Mouse (Mus musculus) megakaryocyte progenitor cell, adult 5-6 weeks (primary cell): ENCODE data around the gene Dact3. TPM values are rescaled to one million over a fixed set of nuclear protein-coding genes. Genes with fewer than 3 reads are reported as not detected.

Experiments used
- ATAC-seq: replicated peaks from 2 replicates; pipeline ENCODE4 v1.8.0; 2016; ENCODE audit warnings: mild to moderate bottlenecking, moderate TSS enrichment, inconsistent platforms; ENCODE audit not compliant: poor library complexity
- total RNA-seq, 2 experiments: library from RNA; stranded (forward) in 1 of 2; stranded (reverse) in 1 of 2; fragments of 157-497, 149-512 nt in 1 of 2; fragments of 200-1000 nt in 1 of 2; gene quantifications; 2 replicates each; pipeline versions ENCODE4 v1.2.3 to v1.2.4; 2015 to 2017

The Dact3 gene
- total RNA-seq, 2 experiments from 2014 or later, result 0.04 TPM; not detected in 1

- ATAC-seq, result peak; percentile 86
Measured at GRCm38 (mm10) chr7:16891641-16892351, 16.7 kb downstream of the Dact3 start, which contains the start of gene Gng8. TSS of gene Gng8 (plus strand) at chr7:16891786.

- ATAC-seq, result peak; percentile 3; the same call in 1 of the 2 replicates
Measured at GRCm38 (mm10) chr7:16892352-16892730, 17.2 kb downstream of the Dact3 start.

- no peak for ATAC-seq
Measured at GRCm38 (mm10) chr7:16893612-16894011, 18.5 kb downstream of the Dact3 start.

GRCm38 (mm10) chr7:16894279-16894678 is 19.2 kb downstream of the Dact3 start:
- no peak for ATAC-seq

GRCm38 (mm10) chr7:16895000-16895399 is 19.9 kb downstream of the Dact3 start:
- peak; percentile 71 for ATAC-seq

GRCm38 (mm10) chr7:16895511-16895910 is 20.4 kb downstream of the Dact3 start:
- ATAC-seq, result no peak

GRCm38 (mm10) chr7:16900526-16900925 is 25.4 kb downstream of the Dact3 start:
- ATAC-seq, result no peak

GRCm38 (mm10) chr7:16903439-16903955 is 28.4 kb downstream of the Dact3 start:
- peak; percentile 47 for ATAC-seq

GRCm38 (mm10) chr7:16904120-16904675 is 29.1 kb downstream of the Dact3 start:
- no peak for ATAC-seq

GRCm38 (mm10) chr7:16905491-16906021 is 30.4 kb downstream of the Dact3 start:
- peak; percentile 23; the same call in 1 of the 2 replicates for ATAC-seq

- peak; percentile 12; the same call in 1 of the 2 replicates for ATAC-seq
Measured at GRCm38 (mm10) chr7:16906281-16906680, 31.2 kb downstream of the Dact3 start, which contains the start of gene Ptgir. TSS of gene Ptgir (plus strand) at chr7:16906490.

- ATAC-seq, result no peak
Measured at GRCm38 (mm10) chr7:16906889-16907559, 31.9 kb downstream of the Dact3 start.

- ATAC-seq, result 0 out of 2 replicates have a peak, but pooled peaks have one; percentile 7
Measured at GRCm38 (mm10) chr7:16907842-16908241, 32.7 kb downstream of the Dact3 start.

- ATAC-seq, result peak; percentile 17
Measured at GRCm38 (mm10) chr7:16908367-16908766, 33.2 kb downstream of the Dact3 start.

- ATAC-seq, result no peak
Measured at GRCm38 (mm10) chr7:16908859-16909258, 33.7 kb downstream of the Dact3 start.

- peak; percentile 64 for ATAC-seq
Measured at GRCm38 (mm10) chr7:16909909-16910308, 34.8 kb downstream of the Dact3 start.

GRCm38 (mm10) chr7:16911904-16912303 is 36.8 kb downstream of the Dact3 start:
- no peak for ATAC-seq

- ATAC-seq, result 0 out of 2 replicates have a peak, but pooled peaks have one; percentile 9
Measured at GRCm38 (mm10) chr7:16912360-16912759, 37.2 kb downstream of the Dact3 start.

GRCm38 (mm10) chr7:16913806-16914452 is 38.8 kb downstream of the Dact3 start:
- ATAC-seq, result peak; percentile 78

GRCm38 (mm10) chr7:16914453-16915343 is 39.6 kb downstream of the Dact3 start:
- ATAC-seq, result no peak
